Mouse (Mus musculus) liver, embryonic 14.5 days (tissue): ENCODE data around the gene BC004004.

ENCODE experiments used
- CTCF ChIP-seq: IDR thresholded peaks from 2 replicates; pipeline ENCODE4 v1.5.1; 2016; ENCODE audit warnings: antibody characterized with exemption, low read depth, control low read depth
- EP300 ChIP-seq: IDR thresholded peaks from 2 replicates; pipeline ENCODE4 v1.6.1; 2016; ENCODE audit warnings: antibody characterized with exemption, low read depth

DNA sequence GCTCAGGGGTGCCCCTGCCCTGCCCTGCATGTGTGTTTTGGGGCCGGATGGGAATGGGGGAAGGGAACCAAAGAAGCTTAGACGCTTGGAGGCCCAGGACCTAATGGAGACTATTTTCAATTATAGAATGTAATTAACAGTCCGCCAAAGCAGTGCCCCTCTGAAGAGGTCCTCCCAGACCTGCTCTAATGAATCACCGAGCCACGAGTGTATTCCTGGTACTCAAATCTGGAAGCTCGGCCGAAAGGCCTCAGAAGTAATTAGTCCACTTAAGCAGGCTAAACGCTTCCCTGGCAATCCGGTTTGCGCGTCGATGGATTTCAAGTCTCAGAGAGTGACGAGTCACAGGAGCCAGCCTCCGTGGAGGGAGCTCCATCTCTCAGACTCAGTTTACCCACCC, 48.0 kb upstream of the BC004004 start:
- TF ChIP-seq CTCF (no peak), EP300 (no peak)
